Mouse (Mus musculus) olfactory bulb, adult 2 months (tissue): ENCODE measurements around the gene Smim27.

Experiments used
- CTCF ChIP-seq: fragments of 200-500 bp; IDR thresholded peaks from 2 replicates; pipeline ENCODE4 v1.5.1; 2012; ENCODE audit warnings: low read depth, mild to moderate bottlenecking, low read length, moderate library complexity; ENCODE audit not compliant: insufficient read depth
- POLR2A ChIP-seq: fragments of 200-500 bp; IDR thresholded peaks from 2 replicates; pipeline ENCODE4 v1.6.1; 2012; ENCODE audit warnings: mild to moderate bottlenecking, low read depth, low read length, moderate library complexity; ENCODE audit not compliant: insufficient read depth

DNA sequence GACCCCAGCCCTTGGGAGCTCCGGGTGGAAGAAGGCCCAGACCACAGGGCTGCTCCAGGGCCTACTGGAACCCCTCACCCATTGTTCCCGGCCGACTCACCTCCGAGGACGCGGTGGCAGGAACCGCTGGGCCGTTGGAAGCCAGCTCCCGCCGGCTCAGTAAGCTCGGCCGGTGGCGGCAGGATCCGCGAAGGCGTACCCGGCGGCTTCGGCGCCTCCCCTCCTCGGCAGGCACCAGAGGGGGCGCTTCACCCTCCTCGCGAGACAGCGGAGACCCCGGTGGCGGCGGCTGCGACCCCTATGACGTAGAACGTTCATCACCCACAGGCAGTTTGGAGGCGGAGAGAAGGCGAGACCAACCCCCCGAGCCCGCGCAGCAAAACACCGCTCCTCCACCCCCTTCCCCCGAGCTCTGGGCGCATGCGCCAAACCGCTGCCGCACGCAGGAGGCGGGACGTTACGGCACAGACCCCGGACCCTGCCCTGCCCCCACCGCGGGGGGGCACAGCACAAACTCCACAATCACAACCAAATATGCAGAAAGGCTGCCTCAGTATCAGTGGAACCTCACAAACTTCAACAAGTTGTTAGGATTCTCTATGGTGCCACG lies 1.1 kb upstream of the Smim27 start:
- TF ChIP-seq CTCF = no peak
- no peak; the same call in 1 of the 2 replicates for TF ChIP-seq POLR2A
